Mouse (Mus musculus) right cerebral cortex, adult 2 months (tissue): ENCODE results near the gene Iqcd.

Experiments used
- DNase-seq, 2 experiments: peaks; one replicate each; pipeline ENCODE4 v3.0.0; 2021 to 2022; ENCODE audit warnings: low spot score in 2 of 2

The Iqcd gene

DNA sequence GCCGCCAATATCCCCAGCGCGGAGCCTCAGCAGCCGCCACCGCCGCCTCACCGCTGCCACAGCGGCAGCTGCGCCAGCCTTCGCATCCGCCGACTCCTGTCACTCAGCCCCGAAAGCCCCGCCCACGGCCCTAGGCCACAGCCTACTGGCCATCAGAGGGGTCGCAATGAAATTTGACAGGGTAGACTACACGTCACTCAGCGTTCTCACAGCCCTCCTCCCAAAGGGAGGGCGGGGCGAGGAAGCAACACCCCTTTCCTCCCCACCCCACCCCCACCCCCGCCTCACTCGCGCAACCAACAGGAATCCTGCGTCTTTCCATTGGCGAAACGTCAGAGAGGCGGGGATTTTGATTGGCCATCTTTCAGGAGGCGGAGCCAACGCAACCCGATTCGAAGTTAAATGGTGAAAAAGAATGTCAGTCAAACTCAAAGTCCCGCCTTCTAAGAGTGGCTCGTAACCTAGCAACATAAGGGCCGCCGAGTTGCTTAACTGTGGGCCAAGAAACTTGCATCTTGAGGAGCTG lies at the start of gene Iqcd, which contains the start of gene Tpcn1:
Gene Iqcd, plus strand, starts transcription at position 448 of the 526 bp plus-strand sequence.
Gene Tpcn1, minus strand, starts transcription at position 105 of the 526 bp plus-strand sequence.
- DNase-seq: peak; percentile 97 to 99

GRCm38 (mm10) chr5:120548236-120548850 lies 40.5 kb upstream of the Iqcd start:
- no peak for DNase-seq

DNA sequence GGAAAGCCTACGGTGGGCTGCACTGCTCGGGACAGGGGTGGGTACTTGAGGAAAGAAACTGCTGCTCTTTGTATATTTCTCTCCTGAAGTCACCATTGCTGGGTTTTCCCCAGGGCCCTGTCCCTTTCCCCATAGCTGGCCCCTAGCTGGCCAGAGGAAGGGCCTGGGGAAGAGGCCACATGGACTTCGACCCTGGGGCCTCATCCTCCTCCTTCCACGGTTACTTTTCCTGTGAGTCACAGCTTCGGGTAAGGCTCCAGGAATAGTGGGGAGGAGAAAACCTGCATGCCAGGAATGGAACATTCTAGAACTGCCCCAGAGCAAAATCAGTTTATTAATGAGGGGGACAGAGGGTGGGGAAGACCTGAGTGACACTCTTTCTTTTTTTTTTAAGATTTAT lies 38.7 kb upstream of the Iqcd start:
- DNase-seq: no peak

GRCm38 (mm10) chr5:120550673-120551072 lies 38.1 kb upstream of the Iqcd start:
- DNase-seq: no peak

- DNase-seq: no peak
Observed at GRCm38 (mm10) chr5:120555871-120556270, 32.9 kb upstream of the Iqcd start.

GRCm38 (mm10) chr5:120558041-120558440 lies 30.8 kb upstream of the Iqcd start:
- no peak for DNase-seq

DNA sequence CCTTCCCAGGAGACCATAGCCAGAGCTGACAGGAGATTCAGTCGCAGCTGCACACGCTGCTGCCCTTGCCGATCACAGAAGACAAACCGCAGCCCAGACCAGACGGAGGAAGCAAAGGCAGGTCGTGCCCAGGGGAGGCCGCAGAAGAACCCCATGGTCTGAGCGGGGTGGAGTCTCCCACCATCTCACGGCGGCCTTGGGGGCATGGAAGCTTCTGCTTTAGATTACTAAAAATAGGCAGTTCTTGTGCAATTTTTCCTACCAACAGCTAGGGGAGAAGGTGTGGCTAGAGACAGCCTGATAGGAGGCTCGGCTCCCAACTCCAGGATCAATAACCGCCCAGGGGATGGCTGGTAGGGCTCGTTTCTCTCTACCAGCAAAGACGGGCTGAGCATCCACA lies 30.1 kb upstream of the Iqcd start:
- DNase-seq: no peak

- DNase-seq: no peak
Observed at GRCm38 (mm10) chr5:120560129-120560615, 28.6 kb upstream of the Iqcd start.

DNA sequence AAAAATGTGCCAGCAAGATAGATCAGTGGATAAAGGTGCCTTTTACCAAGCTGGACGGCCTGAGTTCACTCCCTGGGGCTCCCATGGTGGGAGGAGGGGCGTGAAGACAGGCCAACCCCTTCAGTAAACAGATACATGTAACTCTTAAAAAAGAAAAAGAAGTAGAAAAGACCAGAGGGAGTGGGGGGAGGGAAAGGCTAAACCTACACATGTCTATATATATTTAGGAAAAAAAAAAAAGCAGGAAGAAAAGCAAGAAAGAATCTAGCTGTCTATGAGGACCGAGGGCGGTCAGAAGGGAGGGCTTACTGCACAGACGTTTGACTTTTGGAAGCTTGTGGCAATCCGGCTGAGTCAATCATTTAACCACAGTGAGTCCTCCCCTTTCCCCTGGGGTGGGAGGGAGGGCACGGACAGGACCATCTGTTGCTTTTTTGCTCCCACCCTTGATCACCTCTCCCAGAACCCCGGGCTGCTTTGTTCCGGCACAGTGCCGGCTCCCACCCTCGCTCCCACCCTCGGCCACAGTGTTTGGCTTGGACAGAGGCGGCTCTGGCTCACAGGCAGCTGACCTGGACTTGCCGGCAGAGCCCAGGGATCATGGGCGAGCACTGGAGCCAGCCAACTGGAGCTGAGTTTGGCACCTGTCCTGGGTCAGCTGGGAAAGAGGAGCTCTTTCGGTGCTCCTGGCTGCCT lies 28.1 kb upstream of the Iqcd start:
- peak; percentile 41 to 43 for DNase-seq

GRCm38 (mm10) chr5:120562956-120563913 lies 25.6 kb upstream of the Iqcd start:
- DNase-seq: no peak

GRCm38 (mm10) chr5:120563914-120564311 lies 24.9 kb upstream of the Iqcd start:
- DNase-seq: no peak

- no peak for DNase-seq
Observed at GRCm38 (mm10) chr5:120565171-120565905, 23.5 kb upstream of the Iqcd start.

- no peak for DNase-seq
Observed at GRCm38 (mm10) chr5:120566101-120566500, 22.7 kb upstream of the Iqcd start.

- no peak for DNase-seq
Observed at GRCm38 (mm10) chr5:120566681-120567252, 22.0 kb upstream of the Iqcd start.

DNA sequence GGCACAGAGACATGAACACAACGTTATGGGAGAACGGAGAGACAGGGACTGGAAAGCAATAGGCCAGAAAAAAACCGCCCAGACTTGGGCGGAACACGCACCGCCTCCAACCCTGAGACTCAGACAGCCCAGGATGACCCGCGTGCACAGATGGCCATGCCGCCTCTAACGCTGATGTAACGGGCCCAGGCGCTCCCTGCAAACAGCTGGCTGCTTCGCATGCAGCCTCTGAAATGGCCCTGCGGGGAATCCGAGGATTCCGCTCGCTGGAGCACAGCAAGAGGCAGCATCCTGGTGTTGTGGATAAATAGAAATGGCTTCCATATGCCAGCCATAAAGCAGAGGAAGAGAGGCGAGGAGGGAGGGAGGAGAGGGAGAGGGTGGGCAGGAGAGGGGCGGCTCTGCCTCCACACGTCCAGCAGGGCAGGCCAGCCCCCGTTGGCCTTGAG lies 21.5 kb upstream of the Iqcd start:
- peak in 1 of 2 experiments; percentile 51 for DNase-seq

DNA sequence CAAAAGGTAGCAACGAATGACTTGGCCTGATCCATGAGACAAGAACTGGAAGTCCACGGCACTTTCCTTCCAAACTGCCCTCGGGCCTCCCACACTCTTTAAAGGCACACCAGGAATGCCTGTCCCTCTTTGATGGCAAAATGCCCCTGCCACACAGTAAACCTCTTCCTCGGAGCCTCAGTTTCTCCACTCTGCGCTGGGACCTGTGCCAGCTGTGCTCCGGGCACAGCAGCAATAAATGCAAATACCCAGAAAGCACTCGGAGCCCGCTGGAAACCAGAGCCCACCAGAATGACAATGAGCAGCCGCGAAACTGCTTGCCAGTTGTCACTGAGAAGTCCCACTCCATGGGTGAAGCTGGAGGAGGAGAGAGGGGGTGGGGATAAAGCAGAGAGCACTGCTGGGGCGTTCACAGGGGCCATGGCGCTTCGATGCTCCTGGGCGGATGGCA lies 21.0 kb upstream of the Iqcd start:
- DNase-seq: no peak

DNA sequence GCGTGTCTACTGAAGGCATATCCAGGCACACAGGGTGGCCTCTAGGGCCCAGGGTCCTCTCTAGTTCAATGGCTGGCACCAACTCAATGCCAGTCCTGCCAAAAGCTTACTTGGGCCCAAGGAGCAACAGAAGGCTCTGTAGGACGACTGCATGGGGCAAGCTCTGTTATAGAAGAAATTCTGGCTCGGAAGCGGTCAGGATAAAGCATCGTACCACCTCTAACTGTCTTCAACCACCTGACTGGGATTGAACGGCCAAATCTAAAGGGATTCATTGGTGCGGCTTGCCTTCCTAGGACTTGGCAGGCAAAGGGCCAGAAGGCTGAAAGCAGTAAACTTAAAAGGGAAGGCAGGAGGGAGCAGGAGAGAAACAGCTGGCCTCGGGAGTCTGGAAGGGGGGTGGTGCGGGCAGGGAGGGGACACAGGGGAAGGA lies 20.5 kb upstream of the Iqcd start:
- no peak for DNase-seq

GRCm38 (mm10) chr5:120568964-120569363 lies 19.9 kb upstream of the Iqcd start:
- DNase-seq: no peak

- DNase-seq: no peak
Observed at GRCm38 (mm10) chr5:120569791-120570190, 19.0 kb upstream of the Iqcd start.

GRCm38 (mm10) chr5:120570289-120570897 lies 18.4 kb upstream of the Iqcd start:
- DNase-seq: no peak
